Mouse (Mus musculus): ENCODE measurements around the gene Cacna2d3.

Gene Cacna2d3

DNA sequence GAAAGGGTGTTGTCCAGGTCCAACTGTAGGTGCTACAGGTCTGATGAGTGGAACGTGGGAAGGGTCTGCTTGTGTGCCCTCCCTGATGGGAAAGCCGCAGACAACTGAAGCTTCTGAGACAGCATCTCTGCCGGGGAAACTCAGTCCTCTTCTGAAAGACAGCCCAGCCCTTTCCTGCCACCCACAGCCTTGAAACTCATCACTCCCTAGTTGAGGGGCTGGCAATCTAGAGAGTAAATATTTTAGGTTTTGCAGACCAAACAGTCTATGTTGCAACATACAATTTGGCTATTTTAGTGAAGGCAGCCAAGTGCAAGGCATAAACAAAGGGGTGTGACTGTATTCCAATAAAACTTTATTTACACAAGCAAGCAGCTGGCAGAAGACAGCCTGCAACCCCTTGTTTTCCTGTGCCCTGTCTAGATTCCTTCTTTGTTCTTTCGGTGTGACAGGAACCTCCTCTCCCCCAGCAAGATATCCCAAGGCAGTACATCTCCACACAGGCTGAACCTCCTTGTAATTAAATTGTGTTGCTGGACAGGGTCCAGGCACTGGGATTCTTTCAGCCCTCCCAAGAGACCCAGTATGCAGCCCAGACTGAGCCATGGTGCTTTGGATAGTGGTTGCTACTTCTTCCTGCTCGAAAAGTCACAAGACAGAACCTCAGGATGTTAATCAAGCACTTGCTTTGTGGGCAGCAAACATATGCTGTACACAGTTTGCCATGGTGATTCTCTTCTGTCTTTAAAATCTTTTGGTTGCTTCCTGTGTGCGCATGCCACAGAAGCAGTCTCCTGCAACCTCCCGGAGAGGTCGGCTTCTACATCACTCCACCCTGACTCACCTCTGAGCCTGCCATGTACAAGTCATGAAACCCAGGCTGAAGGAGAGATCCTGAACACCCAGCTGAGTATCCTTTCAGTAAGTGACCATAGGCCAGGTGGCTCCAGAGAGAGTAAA lies 317.5 kb downstream of the Cacna2d3 start:
- no peak for DNase-seq (ENCODE audit: extremely low read depth, insufficient read length, low spot score)

DNA sequence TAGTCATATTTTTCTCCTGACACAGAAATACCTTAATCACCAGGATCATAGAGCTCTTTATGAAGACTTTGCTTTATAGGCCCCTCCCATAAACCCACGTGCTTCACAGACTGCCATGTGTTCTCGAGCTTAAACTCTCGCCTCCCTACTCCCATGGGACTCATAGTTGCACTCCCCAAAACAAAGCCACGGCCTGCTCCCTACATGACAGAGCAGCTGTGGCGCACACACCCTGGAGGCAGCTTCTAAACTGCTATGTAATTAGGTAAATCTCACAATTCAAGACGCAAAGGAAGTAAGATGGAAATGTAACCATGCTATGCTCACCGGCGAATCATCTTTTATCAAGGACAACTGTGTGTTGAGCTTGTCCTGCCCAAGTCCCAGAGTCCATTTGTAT lies 319.2 kb downstream of the Cacna2d3 start:
- no peak for DNase-seq (ENCODE audit: extremely low read depth, insufficient read length, low spot score)

- no peak for DNase-seq (ENCODE audit: extremely low read depth, insufficient read length, low spot score)
Measured at GRCm38 (mm10) chr14:29393786-29394185, 327.9 kb downstream of the Cacna2d3 start.

DNA sequence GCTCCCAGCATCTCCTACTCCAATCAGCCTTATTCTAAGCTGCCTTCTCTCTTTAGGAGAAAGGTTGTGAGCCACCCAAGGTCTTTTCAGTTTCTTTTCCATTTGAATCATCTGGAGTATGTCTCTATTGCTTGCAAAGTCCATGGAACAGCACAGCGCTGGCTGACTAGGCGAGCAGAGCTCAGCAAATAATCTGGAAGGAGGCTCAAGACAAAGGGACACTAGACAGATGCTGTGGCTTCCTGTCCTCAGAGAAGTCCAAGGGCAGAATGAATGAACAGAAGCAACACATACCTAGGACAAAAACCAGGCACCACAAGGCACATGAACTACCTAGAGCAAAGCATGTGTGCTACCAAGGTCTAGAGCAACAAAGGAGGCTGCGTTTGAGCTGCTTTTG lies 328.8 kb downstream of the Cacna2d3 start:
- DNase-seq (ENCODE audit: extremely low read depth, insufficient read length, low spot score): no peak

DNA sequence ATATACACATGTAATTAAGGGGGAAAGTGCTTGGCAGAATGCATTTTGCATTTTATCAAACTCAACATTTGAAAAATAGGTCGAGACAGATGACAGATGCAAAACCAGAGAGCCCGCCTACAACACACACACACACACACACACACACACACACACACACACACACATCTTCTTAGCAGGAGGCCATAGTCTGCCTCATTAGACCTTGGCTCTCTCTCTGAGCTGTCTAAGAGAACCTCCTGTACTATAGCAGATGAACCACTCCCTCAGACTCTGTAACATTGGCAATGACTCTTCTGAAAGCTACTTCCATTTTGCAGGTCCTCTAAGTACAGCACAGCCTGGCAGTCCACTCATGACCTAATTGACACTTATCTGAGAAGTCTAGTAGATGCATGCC lies 330.2 kb downstream of the Cacna2d3 start:
- DNase-seq (ENCODE audit: extremely low read depth, insufficient read length, low spot score): no peak

- no peak for DNase-seq (ENCODE audit: extremely low read depth, insufficient read length, low spot score)
Measured at GRCm38 (mm10) chr14:29387761-29388160, 333.9 kb downstream of the Cacna2d3 start.

GRCm38 (mm10) chr14:29385500-29385899 lies 336.2 kb downstream of the Cacna2d3 start:
- DNase-seq (ENCODE audit: extremely low read depth, insufficient read length, low spot score): no peak

- DNase-seq (ENCODE audit: extremely low read depth, insufficient read length, low spot score): no peak
Measured at GRCm38 (mm10) chr14:29382786-29383185, 338.9 kb downstream of the Cacna2d3 start.

DNA sequence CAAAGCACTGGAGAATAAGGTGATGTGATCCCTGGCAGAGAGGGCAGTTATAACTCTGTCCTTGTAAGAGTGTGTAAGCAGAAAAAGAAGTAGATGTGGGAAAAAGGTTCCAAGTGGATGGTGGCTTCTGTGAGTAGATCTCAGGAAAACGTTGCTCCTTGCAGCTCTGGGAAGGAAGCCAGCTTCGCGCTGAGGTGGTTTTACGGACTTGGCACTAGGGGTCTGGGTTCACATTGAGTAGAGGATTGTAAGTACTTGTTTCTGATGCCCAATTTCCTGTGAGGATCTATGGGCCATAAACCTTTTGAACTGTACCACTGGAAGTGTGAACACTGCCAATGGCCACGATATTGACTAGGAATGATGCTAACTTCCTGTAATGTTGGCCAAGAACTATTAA lies 354.8 kb downstream of the Cacna2d3 start:
- no peak for DNase-seq (ENCODE audit: extremely low read depth, insufficient read length, low spot score)

DNA sequence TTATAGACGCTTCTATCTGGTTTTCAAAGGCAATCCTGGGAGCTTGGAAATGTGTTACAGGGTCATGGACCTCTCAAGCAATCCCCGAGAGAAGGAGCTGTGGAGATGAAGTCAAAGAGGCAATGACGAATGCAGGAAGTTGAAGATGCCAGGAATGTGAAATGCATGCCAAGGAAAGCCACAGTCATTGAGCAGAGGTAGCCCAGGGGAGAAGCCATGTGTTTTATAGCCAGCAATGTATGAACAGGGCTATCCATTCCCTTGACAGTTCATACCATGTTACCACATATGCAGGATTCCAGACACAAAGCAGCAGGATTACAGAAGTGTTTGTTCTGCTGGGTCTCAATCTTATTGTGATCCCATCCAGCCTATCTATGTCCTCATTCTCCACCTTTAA lies 359.2 kb downstream of the Cacna2d3 start:
- DNase-seq (ENCODE audit: extremely low read depth, insufficient read length, low spot score): peak; percentile 40

DNA sequence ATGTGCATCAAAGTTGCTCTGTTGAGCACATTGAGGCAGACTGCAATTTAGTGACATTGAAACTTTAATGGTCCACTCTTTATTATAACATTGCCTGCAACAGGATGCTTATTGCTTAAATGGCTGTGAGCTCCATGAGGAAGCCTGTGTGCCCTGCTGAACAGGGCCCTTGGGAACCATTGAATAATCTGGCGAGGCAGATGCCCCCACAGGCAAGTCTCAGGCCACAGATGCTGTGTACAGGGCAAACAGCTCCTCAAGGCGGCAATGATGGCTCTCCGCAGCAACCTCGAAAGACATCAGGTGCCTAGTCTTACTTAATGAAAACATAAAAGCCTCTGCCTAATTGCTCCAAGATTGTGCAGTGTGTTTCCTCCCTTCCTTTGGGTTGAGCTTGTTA lies 371.0 kb downstream of the Cacna2d3 start:
- no peak for DNase-seq (ENCODE audit: extremely low read depth, insufficient read length, low spot score)

GRCm38 (mm10) chr14:29341581-29341980 lies 380.1 kb downstream of the Cacna2d3 start:
- DNase-seq (ENCODE audit: extremely low read depth, insufficient read length, low spot score): no peak

- no peak for DNase-seq (ENCODE audit: extremely low read depth, insufficient read length, low spot score)
Measured at GRCm38 (mm10) chr14:29340728-29341127, 380.9 kb downstream of the Cacna2d3 start.

DNA sequence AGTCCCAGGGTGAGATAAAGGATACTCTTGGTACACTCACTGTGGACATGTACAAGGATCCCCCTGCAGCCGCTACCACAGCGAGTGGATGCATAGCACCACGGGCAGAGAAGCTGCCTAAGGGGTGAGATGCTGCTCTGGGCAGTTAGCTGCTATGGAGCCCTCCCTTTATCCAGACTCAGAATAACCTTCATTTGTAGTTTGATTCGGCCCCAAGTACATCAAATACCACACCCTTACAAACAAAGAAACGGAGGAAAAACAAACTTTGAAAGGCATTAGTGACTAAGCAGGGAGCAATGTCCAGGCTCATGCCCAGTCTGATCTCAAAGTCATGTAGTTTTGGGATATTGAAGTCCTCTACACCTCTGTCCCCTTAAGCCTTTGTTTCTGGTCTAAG lies 386.8 kb downstream of the Cacna2d3 start:
- DNase-seq (ENCODE audit: extremely low read depth, insufficient read length, low spot score): no peak

- DNase-seq (ENCODE audit: extremely low read depth, insufficient read length, low spot score): no peak
Measured at GRCm38 (mm10) chr14:29334216-29334615, 387.4 kb downstream of the Cacna2d3 start.

GRCm38 (mm10) chr14:29324430-29324782 lies 397.3 kb downstream of the Cacna2d3 start:
- no peak for DNase-seq (ENCODE audit: extremely low read depth, insufficient read length, low spot score)

GRCm38 (mm10) chr14:29323718-29324429 lies 397.8 kb downstream of the Cacna2d3 start:
- no peak for DNase-seq (ENCODE audit: extremely low read depth, insufficient read length, low spot score)

DNA sequence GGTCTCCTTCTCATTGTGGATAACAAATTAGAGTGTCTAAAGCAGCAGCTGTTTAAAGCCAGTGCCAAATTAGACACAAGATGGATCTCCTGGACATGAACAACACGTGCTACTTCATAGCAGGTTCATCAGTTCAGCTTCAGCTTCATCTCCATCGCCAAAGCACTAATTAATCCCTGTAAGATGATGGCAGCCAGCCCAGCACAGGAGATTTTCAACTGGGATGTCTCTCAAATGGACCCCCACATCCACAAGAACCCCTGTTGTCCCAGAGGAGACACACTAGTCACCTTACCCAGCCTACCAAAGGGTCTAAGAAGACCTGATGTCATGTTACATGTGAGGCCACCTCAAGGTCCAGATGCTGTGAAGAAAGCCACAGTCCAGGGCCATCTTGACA lies 408.2 kb downstream of the Cacna2d3 start:
- DNase-seq (ENCODE audit: extremely low read depth, insufficient read length, low spot score): no peak

- no peak for DNase-seq (ENCODE audit: extremely low read depth, insufficient read length, low spot score)
Measured at GRCm38 (mm10) chr14:29305623-29306022, 416.0 kb downstream of the Cacna2d3 start.

DNA sequence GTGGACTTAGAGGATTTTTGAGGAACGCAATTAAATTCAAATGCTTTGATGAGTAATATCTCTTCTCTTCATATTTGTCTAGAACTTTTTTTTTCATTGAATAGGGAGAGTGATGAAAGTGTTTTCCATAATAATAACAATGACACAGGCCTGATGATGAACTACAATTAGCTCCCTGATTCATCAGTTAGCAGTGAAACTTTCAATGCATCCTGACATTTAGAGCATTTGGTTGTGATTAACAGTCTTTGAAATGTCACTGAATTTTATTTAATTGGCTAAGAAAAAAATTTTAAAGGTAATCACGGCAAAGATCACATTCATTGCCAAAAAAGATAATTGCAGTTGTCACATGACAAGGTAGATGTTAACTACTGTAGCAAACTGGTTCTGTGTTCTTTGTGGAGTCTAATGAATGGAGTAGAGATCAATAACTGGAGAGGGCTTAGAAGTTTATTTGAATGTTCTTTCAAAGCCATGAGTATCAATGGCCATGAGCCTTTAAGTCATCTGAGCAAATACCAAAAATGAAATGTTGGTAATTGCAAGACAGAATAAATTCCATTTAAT lies 425.4 kb downstream of the Cacna2d3 start:
- no peak for DNase-seq (ENCODE audit: extremely low read depth, insufficient read length, low spot score)

DNA sequence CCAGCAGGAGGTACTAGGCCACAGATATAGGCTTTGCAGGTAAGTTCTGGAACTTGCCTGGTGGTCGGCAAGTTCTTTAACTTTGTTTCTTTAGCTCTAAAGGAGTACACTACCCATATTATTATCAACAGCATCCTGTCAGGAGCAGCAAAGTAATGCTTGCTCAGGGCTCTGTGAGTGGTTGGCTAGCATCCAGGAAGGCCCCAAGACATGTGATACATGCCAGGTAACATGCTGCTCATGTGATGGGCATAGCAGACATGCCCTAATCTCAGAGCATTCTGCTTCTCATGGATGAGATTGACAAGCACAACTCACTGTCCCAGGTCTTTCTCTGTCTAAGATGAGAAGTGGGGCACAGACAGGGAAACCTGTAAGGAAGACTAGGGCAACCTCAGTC lies 442.8 kb downstream of the Cacna2d3 start:
- no peak for DNase-seq (ENCODE audit: extremely low read depth, insufficient read length, low spot score)

GRCm38 (mm10) chr14:29278401-29278800 lies 443.3 kb downstream of the Cacna2d3 start:
- DNase-seq (ENCODE audit: extremely low read depth, insufficient read length, low spot score): no peak

All from 3134 (cell line).